Mouse (Mus musculus) left cerebral cortex, postnatal 14 days (tissue): ENCODE measurements around the gene Chst15. TPM values are rescaled to one million over a fixed set of nuclear protein-coding genes. Genes with fewer than 3 reads are reported as not detected.

ENCODE experiments used
- DNase-seq, 2 experiments: peaks; one replicate each; pipeline ENCODE4 v3.0.0; 2021 to 2022; ENCODE audit warnings: low spot score in 2 of 2, mixed read lengths in 1 of 2
- intact Hi-C: fragments of 180-260 bp; cut with DNase I; formaldehyde crosslinking; loops from one replicate; pipeline ENCODE4 v1.15.1; 2025
- total RNA-seq, 2 experiments: library from RNA; stranded (reverse); gene quantifications; 2 replicates each; pipeline ENCODE4 v1.2.3; 2021

The Chst15 gene
- total RNA-seq, 2 experiments from 2014 or later, result 33.0 to 34.7 TPM

- intact Hi-C loops, result no loop called here
- no peak for DNase-seq
These were observed 11.3 kb downstream of the Chst15 start for GRCm38 (mm10) chr7:132305492-132306375.

GRCm38 (mm10) chr7:132304424-132305085 is 12.5 kb downstream of the Chst15 start:
- intact Hi-C loops, result no loop called here
- DNase-seq, result no peak

GRCm38 (mm10) chr7:132303988-132304387 is 13.0 kb downstream of the Chst15 start:
- intact Hi-C loops, result no loop called here
- no peak for DNase-seq

- no peak for DNase-seq
- intact Hi-C loops, result no loop called here
These were observed 14.4 kb downstream of the Chst15 start for GRCm38 (mm10) chr7:132302508-132303241.

- no peak for DNase-seq
- intact Hi-C loops, result no loop called here
These were observed 17.3 kb downstream of the Chst15 start for GRCm38 (mm10) chr7:132299661-132300210.

- no peak for DNase-seq
- intact Hi-C loops, result no loop called here
These were observed 18.5 kb downstream of the Chst15 start for GRCm38 (mm10) chr7:132298412-132298990.

GRCm38 (mm10) chr7:132296661-132297443 is 20.2 kb downstream of the Chst15 start:
- no peak for DNase-seq
- intact Hi-C loops, result no loop called here

GRCm38 (mm10) chr7:132296132-132296531 is 20.9 kb downstream of the Chst15 start:
- intact Hi-C loops, result no loop called here
- DNase-seq, result no peak

GRCm38 (mm10) chr7:132287340-132287664 is 29.7 kb downstream of the Chst15 start:
- intact Hi-C loops, result no loop called here
- DNase-seq, result no peak

GRCm38 (mm10) chr7:132286630-132287339 is 30.2 kb downstream of the Chst15 start:
- intact Hi-C loops, result no loop called here
- DNase-seq, result no peak

- DNase-seq, result peak in 1 of 2 experiments; percentile 33
- intact Hi-C loops, result no loop called here
These were observed 32.2 kb downstream of the Chst15 start for GRCm38 (mm10) chr7:132284795-132285194.

GRCm38 (mm10) chr7:132284048-132284737 is 32.8 kb downstream of the Chst15 start:
- intact Hi-C loops, result no loop called here
- no peak for DNase-seq

GRCm38 (mm10) chr7:132282576-132282975 is 34.5 kb downstream of the Chst15 start:
- no peak for DNase-seq
- intact Hi-C loops, result no loop called here

GRCm38 (mm10) chr7:132282161-132282560 is 34.9 kb downstream of the Chst15 start:
- no peak for DNase-seq
- intact Hi-C loops, result no loop called here

GRCm38 (mm10) chr7:132281753-132282152 is 35.3 kb downstream of the Chst15 start:
- intact Hi-C loops, result no loop called here
- no peak for DNase-seq

GRCm38 (mm10) chr7:132278658-132279057 is 38.4 kb downstream of the Chst15 start:
- intact Hi-C loops, result no loop called here

GRCm38 (mm10) chr7:132276287-132276686 is 40.7 kb downstream of the Chst15 start:
- intact Hi-C loops, result no loop called here
- no peak for DNase-seq

More at GRCm38 (mm10) chr7:132278658-132279057, 38.4 kb downstream of the Chst15 start:
- DNase-seq, result no peak
